Mouse (Mus musculus): ENCODE measurements around the gene Rcbtb2.

Gene Rcbtb2

DNA sequence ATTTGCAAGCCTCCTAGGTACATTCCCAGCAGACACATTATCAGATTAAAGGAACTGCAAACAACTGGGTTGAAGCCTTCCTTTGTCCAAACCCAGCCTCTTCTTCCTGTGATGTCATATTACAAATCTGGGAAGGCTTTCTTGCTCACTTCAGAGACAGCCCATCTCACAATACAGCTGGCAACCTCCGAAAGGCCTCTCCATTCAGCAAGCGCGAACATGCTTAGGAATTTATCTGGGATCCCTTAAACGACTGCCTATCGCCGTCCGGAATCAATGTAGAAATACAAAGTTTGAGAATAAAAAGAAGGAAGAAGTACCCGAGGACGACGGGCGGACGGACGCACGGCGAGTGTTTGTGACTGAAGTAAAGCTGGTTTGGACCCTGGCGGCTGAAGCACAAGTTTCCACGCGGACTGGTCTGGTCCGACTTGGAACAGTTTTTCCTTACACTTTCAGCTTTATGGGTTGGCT is 115.0 kb downstream of the Rcbtb2 start, which contains the start of gene Lpar6:
Lpar6 (plus strand) TSS at position 48 of the 474 bp plus-strand sequence.
- in situ Hi-C loops (cut with MboI; ENCODE audit: low pct_unique_long_range_greater_than_20kb in 1 of 2, low sequenced_read_pairs in 2 of 2, unreplicated experiment in 1 of 2), result no loop called here

DNA sequence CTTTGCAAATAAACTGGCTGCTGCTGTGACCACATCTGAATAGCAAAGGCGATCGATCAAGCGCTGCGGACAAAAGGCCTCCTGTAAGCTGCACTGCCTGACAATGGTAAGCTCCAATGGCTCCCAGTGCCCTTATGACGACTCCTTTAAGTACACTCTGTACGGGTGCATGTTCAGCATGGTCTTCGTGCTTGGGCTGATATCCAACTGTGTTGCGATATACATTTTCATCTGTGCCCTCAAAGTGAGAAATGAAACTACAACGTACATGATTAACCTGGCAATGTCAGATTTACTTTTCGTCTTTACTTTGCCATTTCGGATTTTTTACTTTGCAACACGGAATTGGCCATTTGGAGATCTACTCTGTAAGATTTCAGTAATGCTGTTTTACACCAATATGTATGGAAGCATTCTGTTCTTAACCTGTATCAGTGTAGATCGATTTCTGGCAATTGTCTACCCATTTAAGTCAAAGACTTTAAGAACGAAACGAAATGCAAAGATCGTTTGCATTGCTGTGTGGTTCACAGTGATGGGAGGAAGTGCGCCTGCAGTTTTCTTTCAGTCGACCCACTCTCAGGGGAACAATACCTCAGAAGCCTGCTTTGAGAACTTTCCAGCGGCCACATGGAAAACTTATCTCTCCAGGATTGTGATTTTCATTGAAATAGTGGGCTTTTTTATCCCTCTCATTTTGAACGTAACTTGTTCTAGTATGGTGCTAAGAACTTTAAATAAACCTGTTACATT is 115.8 kb downstream of the Rcbtb2 start:
- in situ Hi-C loops (cut with MboI; ENCODE audit: low pct_unique_long_range_greater_than_20kb in 1 of 2, low sequenced_read_pairs in 2 of 2, unreplicated experiment in 1 of 2), result no loop called here

DNA sequence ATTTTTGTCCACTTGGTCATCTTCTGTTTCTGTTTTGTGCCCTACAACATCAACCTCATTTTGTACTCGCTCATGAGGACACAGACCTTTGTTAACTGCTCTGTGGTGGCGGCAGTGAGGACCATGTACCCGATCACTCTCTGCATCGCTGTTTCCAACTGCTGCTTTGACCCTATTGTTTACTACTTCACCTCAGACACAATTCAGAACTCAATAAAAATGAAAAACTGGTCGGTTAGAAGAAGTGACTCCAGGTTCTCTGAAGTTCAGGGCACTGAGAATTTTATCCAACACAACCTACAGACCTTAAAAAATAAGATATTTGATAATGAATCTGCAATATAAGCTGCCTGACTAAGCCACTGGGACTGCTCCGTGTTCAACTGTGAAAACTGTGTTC is 116.5 kb downstream of the Rcbtb2 start:
- in situ Hi-C loops (cut with MboI; ENCODE audit: low pct_unique_long_range_greater_than_20kb in 1 of 2, low sequenced_read_pairs in 2 of 2, unreplicated experiment in 1 of 2), result no loop called here

DNA sequence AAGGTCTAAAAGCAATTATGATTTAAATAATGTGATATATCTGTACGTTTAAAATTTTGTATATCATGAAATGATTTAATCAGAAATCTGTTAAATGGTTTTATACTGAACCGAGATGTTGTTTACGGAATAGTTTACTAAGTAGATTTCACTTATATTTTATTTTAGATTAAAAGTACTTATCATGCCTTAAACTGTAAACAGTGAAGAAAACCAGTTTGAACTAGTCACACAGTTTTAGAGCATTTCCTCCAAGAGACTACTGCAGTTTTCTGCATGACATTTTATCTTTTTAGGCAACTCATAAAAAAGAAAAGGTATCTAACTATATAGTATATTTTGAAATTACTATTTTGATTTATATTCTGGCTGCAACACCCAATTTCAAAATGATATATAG is 117.0 kb downstream of the Rcbtb2 start:
- in situ Hi-C loops (cut with MboI; ENCODE audit: low pct_unique_long_range_greater_than_20kb in 1 of 2, low sequenced_read_pairs in 2 of 2, unreplicated experiment in 1 of 2), result no loop called here

DNA sequence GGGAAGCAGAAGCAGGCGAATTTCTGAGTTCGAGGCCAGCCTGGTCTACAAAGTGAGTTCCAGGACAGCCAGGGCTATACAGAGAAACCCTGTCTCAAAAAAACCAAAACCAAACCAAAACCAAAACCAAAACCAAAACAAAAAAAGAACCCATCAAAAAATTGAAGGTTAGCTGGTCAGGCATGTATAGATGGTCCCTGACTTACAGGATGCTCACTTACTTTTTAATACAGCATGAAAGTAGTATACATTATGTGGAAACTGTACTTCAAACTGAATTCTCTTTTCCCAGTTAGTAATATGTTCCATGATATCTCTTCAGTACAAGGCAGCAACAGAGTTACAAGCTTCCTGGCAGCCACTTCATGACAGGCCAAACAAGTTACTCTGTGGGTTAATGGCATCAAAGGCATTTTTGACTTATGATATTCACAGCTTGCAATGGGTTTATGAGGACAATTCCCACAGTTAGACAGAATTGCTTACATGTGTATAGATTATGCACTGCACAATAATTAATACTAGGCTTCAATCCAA is 121.3 kb downstream of the Rcbtb2 start:
- in situ Hi-C loops (cut with MboI; ENCODE audit: low pct_unique_long_range_greater_than_20kb in 1 of 2, low sequenced_read_pairs in 2 of 2, unreplicated experiment in 1 of 2), result no loop called here

DNA sequence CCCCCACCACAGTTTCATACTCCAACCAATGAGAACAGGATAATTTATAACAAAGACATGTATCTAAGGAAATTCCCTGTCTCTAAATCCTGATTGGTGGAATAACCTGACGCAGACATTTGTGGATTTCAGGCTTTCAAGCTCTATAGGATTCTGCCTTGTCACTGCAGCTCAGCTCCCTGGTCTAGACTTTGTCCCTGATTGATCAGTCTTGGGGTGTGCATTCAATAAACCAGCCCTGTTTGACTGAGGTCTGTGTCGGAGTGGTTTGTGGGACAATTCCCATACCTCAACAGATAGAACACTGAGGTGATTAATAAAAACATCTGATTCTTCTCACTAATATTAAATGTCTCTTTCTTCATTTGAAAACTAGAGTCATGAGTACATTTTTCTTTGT is 127.2 kb downstream of the Rcbtb2 start:
- in situ Hi-C loops (cut with MboI; ENCODE audit: low pct_unique_long_range_greater_than_20kb in 1 of 2, low sequenced_read_pairs in 2 of 2, unreplicated experiment in 1 of 2), result no loop called here

DNA sequence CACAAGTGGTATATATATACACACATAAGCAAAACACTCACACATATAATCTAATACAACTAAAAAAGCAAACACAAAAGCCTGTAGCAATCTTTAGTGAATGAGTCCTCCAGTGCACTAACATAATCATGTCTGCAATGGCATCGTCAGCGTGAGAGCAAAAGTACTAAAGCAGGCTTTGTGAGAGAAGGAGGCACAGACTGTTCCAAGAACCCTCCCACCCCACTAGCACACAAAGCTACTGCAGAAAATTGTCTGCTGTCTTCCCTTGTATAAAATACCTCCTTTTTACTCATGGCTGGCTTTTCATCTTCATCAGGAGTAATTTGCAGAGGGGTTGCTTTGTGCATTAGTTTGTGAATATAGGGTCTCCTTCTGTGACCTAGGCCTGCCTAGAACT is 129.4 kb downstream of the Rcbtb2 start:
- in situ Hi-C loops (cut with MboI; ENCODE audit: low pct_unique_long_range_greater_than_20kb in 1 of 2, low sequenced_read_pairs in 2 of 2, unreplicated experiment in 1 of 2), result no loop called here

DNA sequence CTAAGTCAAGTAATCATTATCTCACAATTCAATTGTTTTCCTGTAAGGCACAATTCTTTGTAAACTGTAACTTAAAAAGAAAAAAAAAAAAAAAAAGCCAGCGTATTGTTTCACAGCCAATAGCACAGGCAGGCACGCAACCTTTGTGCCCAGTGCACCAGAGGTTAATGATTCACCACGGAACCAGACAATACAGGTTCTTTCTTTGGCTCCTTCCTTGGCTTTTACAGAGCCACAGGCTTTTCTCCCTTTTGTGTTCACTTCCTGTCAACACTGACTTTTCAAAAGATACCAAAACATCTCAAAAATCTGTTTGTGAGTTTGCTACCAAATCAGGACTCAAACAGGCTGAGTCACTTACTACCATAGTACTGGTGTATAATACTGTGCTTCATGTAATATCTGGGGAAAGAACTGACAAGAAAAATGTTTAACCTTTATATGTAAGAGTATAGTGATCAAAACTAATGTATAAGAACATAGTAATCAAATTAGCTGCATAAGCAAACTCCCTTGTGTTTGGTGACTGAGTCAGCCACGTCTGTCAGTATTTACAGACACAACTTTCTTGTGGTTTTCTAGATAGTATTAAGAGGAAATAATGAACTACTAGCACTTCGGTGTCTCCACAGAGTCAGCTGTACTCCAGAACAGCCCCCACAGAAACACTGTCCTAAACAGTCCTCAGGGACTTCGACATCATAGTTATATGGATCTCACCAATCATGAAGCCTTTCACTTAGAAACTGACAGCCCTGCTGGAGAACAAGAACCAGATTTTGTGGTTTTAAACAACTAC is 130.8 kb downstream of the Rcbtb2 start:
- in situ Hi-C loops (cut with MboI; ENCODE audit: low pct_unique_long_range_greater_than_20kb in 1 of 2, low sequenced_read_pairs in 2 of 2, unreplicated experiment in 1 of 2), result no loop called here

DNA sequence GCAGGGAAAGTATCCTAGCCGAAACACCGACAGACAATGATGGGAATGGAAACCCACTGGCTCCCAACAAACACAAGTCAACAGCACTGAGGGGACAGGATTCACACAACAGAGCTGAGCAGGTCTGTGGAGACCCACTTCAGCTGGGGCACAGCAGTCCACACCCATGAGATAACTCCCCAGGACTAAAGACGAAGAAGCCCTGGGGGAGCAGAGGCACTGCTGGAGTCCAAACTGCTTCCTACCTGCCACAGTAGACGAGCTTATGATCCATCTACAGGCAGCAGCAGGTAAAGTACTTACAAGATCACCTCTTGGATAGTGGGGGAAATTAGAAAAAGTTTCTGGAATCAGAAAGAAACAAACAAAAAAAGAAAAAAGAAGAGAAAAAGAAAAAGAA is 131.6 kb downstream of the Rcbtb2 start:
- in situ Hi-C loops (cut with MboI; ENCODE audit: low pct_unique_long_range_greater_than_20kb in 1 of 2, low sequenced_read_pairs in 2 of 2, unreplicated experiment in 1 of 2), result no loop called here

DNA sequence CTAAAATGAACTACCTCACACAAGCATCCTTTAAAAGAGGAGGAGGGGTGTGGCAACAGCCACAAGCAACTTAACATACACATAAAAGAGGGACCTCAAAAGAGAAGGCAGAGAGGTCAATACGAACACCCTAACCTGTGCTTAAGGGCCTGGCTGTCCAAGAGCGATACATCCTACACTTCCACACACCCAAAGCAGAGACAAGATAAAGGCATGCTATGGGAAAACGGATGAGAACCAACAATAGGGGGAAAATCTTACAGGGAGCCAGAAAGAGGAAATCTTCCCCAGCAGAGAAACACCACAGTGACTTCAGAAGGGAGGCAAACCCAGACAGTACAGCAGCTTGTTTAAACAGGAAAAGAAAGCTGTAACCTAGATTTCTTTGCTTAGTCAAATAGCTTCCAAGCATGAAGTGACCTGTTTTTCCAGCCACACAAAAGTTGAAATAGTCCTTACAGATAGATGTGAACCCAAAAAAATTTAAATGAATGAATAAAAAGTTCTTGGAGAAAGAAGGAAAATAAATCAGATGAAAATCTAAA is 132.7 kb downstream of the Rcbtb2 start:
- in situ Hi-C loops (cut with MboI; ENCODE audit: low pct_unique_long_range_greater_than_20kb in 1 of 2, low sequenced_read_pairs in 2 of 2, unreplicated experiment in 1 of 2), result no loop called here

DNA sequence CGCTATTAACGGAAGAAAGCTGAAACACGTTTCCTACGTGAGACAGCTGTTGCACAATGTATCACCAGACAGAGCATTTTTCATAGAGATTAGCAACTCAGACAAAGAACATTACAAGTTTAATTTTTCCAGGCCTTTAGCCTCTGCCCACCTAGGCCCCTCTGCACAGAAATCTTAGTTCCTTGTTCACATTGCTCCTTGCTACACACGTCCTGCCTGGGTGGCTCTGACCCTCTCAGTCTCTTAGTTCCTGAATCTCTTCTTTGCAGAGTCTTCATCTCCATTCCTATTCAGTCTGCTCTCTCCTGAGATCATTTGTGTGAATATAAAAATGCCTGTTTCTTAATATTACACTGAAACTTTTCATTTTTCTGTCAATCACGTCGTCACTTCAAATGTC is 134.5 kb downstream of the Rcbtb2 start:
- in situ Hi-C loops (cut with MboI; ENCODE audit: low pct_unique_long_range_greater_than_20kb in 1 of 2, low sequenced_read_pairs in 2 of 2, unreplicated experiment in 1 of 2), result no loop called here

All from mouse embryonic stem cell (cell line).